Mouse (Mus musculus) C2C12 (cell line): ENCODE results near the gene Olfm1.

Source experiments
- CEBPB ChIP-seq: IDR thresholded peaks from one replicate; pipeline ENCODE4 v1.6.1; 2011; ENCODE audit warnings: low read depth, mild to moderate bottlenecking, control low read depth, moderate library complexity
- CTCF ChIP-seq: IDR thresholded peaks from one replicate; pipeline ENCODE4 v1.5.1; 2011; ENCODE audit not compliant: control insufficient read depth, insufficient read depth, insufficient read length
- MAX ChIP-seq: IDR thresholded peaks from one replicate; pipeline ENCODE4 v1.6.1; 2011; ENCODE audit warnings: mild to moderate bottlenecking, control low read depth

GRCm38 (mm10) chr2:28256029-28256428, 63.2 kb downstream of the Olfm1 start:
- TF ChIP-seq CEBPB = no peak
- no peak for TF ChIP-seq MAX
- no peak for TF ChIP-seq CTCF
